Mouse (Mus musculus) left cerebral cortex, adult 9 months (tissue): ENCODE measurements around the gene Bora.

Experiments
- DNase-seq, 2 experiments: peaks; one replicate each; pipeline ENCODE4 v3.0.0; 2022; ENCODE audit warnings: low spot score in 2 of 2

Gene Bora

DNA sequence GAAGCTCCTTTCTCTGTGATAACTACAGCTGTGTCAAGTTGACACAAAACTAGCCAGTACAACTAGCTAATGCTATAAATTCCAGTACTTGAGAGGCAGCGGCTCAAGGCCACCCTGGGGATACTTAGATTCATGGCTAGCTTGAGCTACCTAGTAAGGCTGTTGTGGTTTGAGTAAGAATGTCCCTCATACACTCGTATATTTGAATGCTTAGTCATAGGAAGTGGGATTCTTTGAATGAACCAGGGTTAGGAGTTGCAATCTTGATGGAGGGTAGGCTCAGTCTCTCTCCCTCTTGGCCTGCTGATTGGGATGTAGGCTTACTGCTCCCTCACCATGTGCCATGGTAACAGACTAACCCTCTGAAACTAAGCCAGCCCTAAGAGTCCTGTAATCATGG is 17.1 kb downstream of the Bora start:
- DNase-seq = no peak

DNA sequence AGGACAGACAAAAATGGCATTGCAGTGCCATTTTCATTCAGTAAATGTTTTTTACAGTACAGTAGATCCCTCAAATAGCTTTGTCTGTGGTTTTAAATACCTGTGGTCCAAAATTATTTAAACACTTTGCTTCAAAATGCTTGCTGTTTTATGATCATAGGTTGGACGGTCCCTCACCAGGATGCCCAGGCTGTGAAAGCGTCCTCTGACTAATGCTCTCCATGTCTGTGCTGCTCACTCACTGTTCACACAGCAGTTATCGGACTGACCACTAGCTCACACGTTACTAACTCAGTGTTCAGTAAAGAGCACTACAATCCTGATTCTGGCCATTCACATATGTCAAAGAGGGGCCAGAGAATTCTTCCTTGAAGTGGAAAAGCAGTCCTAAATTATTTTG is 25.1 kb downstream of the Bora start:
- no peak for DNase-seq

DNA sequence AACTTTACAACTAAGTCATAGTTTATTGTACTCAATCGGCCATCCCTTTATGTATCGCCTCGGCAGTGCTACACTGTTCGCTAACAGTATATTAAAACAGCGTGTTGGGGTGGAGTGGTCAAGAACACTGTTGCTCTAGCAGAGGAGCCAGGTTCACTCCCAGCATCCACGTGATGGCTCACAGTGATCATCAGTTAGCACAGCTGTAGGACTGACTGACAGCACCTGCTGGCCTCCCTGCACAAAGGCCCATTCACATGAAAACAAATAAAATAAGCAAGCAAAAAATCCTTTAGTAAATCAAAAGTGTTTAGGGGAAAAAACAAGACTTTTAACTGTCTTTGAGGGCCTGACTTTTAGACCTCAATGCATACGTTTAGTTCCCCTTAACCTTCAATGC is 42.9 kb downstream of the Bora start:
- no peak for DNase-seq

DNA sequence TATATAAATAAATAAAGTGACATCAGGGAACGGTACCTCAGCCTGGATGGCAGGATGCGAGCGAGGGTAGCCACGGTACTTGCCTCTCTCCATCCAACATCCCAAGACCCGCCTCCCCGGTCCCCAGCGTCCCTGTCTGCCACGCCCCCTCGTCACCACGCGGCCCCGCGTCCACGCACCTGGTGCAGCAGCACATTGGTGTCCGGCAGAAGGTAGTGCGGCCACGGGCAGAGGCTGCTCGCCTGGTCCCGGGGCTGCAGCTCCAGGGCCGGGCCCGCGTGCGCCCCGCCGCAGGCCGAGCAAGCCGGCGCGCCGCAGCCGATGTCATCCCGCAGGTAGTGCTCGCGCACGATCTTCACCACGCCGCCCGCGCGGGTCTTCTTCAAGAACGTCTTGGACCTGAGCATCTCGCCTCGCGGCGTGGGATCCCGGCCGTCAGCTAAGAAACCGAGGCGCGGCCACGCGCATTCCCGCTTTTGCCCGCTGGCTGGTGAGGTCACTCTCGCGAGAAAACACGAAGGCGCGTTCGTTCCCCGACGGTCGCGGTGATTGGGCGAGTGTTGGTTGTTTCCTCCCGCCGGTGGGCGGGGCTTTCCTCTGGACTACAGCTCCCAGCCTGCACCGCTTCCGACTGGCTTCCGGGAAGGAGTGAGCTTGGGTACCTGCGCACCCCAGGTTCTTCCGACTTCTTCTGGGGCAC is 53.4 kb downstream of the Bora start, which contains the start of the genes Pibf1 and Dis3:
Pibf1 (plus strand) TSS at position 158 of the 700 bp plus-strand sequence.
Dis3 (minus strand) TSS at position 504 of the 700 bp plus-strand sequence.
- peak; percentile 95 to 99 for DNase-seq

DNA sequence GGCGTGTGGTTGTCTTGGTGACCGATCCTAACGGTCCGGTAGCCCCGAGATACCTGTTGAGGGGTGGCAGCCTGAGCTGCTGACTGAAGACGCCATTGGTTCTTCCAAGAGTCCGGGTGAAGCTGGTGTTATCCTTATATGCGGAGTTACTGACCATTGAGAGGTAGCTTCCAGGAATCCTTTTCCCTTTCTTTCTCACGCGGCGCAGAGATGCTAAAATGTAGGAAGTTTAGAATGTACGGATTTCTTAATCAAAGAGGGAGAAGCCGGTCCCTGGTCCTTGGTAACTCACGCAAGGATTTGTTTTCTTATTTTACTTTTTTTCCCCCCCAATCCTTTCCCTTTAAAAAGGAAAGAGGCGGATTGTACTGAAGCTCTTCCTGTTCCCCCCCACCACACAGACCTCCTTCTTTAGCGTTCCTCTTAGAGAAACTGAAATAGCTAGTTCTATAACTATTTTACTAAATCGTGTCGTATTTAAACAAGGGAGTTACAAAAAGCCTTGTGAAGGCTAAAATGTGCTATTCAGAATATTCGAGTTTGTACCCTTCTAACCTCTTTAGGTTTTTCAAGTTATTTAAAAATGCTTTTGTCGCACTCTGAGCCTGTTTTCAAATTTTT is 54.1 kb downstream of the Bora start:
- DNase-seq = no peak

DNA sequence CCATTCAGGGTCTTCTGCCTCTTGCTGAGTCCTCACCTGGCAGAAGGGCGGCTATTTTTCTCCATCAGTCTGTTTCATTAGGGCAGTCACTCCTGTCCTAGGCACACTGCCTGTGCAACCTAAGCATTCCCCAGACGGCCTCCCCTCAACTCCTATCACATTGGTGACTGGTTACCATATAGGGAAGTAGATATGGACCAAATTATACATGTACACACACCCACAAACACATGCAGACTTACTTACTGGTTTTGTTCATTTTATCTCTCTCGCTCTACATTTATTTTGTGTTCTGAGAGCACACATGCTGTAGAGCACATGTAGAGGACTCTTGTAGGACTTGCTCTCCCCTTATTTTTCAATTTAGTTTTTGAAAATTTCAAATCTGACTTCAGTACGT is 57.0 kb downstream of the Bora start:
- DNase-seq = no peak

DNA sequence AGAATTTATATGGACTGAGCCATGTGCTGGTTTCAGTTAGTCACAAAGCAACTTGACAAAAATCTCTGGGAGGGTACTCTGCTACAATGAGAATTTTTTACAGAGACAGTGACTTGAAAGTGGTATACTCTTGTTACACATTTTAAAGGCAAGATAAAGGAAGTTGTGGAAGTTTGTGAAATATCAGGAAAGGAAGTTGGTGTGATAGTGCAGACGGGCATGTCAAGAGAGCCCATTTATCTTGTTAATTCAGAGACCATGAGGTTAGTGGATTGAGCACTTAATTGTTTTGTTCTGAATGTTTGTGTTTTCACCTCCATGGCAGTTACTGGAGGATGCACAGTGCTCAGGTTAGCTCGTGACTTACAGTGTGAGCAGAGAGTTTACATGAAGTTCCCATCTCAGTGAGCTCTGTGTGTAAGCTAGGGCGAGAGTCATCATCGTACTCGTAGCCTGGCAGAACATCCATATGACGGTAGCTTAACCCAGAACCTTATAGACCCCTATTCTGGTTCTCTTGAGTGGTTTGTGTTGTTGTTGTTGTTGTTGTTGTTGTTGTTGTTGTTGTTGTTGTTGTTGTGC is 58.6 kb downstream of the Bora start:
- DNase-seq = no peak

DNA sequence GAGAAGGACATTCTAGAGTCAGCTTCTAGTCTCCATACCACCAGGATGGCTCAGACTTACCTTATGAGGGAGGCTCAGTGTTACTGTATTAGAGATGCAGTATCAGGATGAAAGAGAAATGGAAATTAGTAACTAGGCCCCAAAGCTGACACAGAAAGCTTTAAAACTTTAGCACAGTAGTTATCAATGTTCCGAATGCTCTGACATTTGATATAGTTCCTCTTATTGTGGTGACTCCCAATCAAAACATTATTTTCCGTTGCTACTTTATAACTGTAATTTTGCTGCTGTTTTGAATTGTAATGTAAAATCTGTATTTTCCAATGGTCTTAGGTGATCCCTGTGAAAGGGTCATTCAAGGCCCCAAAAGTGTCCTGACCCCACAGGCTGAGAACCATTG is 60.6 kb downstream of the Bora start:
- DNase-seq = no peak

DNA sequence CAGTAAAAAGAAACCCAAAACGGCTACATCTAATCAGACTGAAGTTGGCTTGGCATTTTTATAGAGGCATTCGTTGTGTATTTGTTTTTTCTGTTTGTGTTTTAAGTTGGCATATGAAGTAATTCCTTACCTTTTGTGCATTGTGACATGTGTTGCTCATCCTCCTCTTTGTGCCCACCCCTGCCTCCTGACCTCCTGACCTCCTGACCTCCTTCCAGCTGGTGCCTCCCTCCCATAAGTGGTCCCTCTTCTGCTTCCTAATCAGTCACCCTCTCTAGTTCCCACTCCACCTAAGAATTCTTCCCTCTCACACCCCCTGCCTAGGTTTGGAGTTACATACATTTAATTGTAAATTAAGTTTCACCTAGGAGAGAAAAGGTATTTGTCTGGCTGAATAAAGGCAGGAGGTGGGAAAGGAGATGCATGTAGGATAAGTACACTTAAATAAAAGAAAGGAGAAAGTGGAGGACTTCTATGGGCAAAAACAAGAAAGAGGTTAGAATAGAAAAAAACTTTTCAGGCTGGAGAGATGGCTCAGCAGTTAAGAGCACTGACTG is 61.7 kb downstream of the Bora start:
- no peak for DNase-seq

DNA sequence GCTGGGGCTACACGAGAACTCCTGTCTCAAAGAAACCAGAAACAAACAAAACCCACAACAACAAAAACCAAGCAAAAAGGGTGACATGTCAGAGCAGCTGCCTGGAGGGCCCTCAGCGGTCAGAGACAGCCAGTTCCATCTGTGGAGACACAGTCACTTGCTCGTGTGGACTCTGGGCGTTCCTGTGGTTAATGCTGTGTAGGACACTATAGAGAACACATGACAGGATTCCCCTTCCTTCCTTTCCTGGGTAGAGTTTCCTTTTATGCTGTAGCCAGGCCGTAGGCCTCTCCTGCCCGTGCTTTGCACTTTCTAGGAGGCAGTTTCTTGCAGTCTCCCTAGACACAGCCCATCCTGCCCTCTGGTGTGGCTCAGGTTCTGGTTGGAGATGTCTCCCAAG is 62.7 kb downstream of the Bora start:
- DNase-seq = no peak

DNA sequence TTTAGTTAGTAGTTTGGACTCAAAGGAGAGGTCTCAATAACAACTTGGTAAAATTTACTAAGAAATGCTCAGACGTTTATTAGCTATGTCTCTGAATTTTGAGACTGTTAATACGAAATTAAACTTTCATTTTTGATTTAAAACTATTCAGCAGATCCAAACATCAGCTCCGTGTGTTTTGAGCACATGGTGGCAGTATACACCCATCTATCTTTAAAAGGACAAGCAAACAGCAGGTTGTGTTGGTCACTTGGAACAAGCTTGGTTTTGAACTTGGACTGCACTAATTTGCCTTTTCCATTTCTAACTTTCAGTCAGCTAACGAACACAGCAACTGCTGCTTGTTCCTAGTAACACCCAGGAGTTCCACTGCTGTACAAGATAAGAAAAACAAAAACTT is 71.6 kb downstream of the Bora start:
- DNase-seq = no peak

DNA sequence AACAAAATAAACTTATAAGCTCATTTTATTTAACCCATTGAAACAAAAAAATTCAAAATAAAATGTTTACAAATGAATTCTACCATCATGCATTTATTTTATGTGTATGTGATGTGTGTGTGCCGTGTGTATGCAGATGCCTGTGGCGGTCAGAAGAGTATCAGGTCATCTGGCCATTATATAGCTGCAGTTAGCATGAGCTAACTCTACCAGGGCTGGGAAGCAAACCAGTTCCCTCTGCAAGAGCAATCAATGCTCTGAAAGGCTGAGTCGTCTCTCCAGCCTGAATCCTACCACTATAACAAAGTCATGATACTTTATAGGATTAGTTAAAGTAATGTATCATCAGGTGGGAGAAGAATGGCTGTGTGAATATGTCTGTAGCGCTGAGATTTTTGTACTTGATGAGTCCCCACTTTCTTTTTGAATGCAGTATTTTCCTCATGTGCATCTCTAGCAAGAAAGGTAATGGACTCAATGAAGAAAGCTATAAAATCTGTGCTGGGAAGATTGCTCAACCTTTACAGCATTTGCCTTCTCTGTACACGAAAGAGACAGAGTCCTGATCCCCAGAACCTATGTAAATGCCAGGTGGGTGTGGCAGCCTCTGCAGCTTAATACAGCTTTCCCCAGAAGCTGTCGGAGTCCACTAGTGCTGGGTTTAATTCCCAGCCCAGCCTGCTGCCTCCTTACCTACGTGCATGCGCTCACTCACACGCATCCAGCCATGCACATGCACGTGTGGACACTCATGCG is 75.7 kb downstream of the Bora start:
- no peak for DNase-seq

DNA sequence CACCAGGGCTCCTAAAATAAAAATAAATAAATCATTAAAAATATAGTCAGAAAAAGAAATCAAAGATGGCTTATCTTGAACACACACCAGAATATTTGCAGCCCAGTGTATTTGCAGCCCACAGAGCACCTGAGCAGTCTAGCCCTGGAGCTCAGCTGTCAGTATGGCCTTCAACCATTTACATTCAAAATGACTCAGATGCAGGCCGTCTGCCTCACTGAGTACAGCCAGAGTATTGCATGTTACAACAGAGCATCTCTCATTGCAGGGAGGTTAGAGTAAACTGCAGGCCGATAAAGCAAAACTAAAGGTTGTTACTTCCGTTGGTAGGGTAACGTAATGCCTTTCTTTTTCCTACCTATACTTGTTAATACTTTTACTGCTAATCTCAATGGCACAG is 78.1 kb downstream of the Bora start:
- DNase-seq = no peak
